Mouse (Mus musculus) erythroblast, adult 5-6 weeks (primary cell): ENCODE measurements at regions not wholly inside any gene's neighbourhood (a gene's known extent, or its start where the extent isn't known, plus 50 kb on each side); places are given as distances from the start of the nearest gene placed in this dataset.
"Not testable (repeated sequence)": the region's sequence is repeated elsewhere in the genome, so short reads cannot be mapped to it uniquely, and the experiment has no call there.

Experiments used
- ATAC-seq: replicated peaks from 2 replicates; pipeline ENCODE4 v1.8.0; 2016; ENCODE audit warnings: moderate number of reproducible peaks, mild to moderate bottlenecking, moderate TSS enrichment, inconsistent platforms; ENCODE audit not compliant: poor library complexity, low FRiP score, severe bottlenecking

DNA sequence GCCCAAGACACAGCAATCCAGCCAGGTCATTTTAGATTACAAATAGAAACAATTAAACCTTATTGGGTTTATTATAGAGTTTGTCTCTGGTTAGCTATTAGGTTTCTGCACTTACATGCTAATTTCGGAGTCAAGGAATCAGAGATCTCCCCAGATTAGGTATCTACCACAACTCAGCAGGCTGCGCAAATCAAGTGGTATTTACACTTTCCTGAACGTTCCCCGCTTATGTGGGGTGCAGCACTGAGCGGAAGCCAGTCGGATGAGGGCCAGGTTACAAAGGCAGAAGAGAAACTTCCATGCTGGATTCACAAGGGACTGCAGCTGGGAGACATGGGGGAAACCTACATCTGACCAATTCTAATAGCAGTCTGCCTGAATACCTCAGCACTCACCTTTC is 198.6 kb upstream of the Six2 start:
- no peak for ATAC-seq

DNA sequence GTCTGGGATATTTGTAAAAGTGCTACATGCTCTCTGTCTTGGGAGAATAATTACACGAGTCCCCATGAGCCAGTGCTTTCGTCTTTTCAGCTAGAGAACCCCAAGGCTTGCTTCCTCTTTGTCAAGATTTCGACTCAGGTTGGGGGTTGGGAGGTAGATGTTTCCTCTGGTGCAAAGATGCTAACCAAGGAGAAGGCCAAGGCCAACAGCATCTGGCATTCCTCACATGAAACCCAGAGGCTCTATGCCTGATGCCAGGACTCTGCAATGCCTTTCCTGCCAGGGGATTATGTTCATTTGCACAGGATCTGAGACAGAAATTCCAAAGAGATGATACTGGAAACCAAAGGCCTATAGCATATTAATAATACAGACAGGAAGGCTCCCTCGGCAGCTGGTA is 198.2 kb upstream of the Six2 start:
- no peak for ATAC-seq

DNA sequence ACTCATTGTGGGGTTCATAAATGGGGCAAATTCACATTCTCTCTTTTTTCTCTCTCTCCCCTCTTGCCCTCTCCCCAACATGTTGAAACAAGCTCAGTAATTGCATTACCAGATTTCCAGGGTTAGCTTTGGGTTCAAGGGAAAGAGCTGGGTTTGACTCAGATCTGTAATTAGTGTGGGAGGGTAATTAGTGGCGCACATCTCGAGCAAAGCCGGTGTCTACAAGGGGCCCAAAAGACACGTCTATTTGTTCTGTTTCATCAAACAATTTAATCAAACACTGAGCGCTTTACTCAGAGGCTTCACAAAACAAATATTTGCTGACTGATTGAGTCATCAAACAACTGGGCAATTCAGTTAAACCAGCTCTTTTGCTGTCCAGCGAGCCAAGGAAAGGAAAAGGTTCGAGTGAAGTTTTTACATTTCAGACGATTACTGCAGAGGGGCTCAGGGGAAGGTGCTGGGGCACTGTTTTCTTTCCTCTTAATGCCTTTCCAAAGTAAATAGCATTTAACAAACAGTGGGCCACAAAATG is 193.6 kb upstream of the Six2 start:
- ATAC-seq = no peak

DNA sequence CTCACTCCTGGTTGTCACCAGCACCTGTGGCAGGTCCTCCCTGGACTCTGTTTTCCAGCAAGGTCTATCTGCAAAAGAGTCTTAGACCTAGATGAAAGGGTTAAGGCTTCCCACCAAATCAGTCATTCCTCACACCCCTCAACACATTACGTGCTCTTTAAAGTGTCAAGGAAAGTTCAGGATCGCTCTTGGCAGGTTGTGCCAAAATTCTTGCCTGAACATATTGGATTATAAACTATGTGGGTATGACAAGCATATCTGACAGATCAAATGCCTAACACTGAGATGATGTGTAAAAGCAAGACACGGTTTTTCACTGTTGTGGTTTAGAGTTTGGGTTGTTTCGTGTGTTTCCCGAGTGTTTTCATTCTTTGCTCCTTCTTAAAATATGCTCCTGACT is 193.0 kb upstream of the Six2 start:
- ATAC-seq = no peak

DNA sequence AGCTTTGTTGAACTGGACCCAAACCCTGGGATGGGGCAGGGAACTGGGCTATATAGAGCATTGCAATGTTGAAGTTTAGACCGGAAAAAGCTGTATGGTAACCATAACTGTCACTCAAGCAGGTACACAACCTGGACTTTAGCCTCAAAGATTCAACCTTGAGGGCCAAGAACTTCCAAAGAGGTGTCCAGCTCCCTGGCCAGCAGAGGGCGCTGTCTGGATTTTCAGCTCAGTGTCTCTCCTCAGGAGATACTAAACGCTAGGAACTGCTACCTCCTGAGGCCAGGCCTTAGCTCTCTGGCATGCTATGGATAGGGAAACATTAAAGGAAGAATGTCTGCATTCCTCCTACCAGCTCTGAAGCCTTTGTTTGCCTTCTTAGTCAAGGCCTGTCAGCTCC is 189.4 kb upstream of the Six2 start:
- ATAC-seq = peak; percentile 58

DNA sequence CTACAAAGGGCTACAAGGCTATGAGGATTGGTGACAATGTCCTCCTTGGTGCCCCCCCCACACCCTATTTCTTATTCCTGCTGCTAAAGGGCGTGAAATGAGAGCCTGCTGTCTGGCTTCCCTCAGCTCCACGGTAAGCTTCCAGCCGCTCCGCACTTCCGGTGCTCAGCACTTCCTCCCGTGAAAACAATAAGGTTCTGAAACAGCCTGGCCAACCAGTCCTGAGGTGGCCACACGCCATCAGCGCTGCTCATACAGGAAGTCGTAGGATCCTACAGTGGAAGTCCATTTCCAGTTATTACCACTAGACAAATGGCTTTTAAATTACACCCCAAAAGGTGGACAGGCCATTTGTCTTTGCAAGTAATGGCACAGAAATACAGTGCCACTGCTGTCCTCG is 188.8 kb upstream of the Six2 start:
- no peak for ATAC-seq

DNA sequence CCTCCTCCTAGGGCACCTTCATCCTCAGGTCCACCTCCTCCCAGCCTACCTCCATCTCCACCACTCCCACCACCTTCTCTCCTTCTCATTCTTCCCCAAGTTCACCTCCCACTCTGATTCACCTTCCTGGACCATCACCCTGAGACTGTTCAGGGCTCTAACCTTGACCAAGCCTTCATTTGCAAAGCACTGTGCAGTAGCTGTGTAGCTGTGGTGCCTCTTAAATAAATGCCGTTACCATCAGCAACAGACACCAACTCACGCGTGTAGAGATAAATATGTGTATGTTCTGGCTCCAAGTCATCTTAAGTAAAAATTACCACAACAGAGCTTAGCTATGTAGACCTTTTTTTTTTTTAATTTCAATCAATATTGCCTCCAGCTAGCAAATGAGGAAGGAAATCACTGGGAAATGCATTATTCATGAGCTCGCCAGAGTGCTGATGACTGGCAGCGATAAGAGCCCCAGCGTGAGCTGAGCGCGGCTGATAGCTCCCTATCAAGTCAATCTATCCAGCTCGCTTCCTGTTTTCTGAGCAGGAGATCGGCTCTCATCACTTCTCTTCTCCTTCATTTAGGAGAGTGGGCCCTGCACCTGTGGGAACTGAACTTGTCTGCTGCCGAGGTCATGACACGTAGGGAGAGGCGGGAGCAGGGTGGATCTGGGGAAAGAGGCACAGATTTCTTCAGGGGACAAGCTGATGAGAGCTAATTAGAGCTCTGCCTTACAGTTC is 185.9 kb upstream of the Six2 start:
- no peak for ATAC-seq

DNA sequence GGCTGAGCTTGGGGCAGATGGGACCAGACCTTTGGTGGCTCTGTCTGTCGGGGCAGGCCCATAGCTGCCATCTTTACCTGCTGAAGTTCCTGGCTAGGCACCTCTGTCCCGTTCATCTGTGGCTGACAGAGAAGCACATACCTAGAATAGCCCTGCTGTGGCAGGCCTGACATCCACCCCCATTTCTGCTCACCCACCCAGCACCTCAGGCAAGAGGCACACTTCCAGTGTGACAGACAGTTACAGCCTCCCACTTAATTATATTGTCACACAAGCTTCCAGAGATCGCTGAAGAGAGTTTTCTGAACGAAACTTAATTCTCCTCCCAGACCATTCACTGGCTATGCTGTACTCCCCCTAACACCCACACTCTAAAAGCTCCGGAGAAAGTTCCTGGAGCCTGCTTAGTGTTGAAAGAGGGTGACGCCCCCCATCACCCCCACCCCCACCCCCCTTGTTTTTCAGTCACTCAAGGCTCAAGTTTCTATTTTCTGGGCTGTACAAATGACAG is 184.9 kb upstream of the Six2 start:
- ATAC-seq = no peak

DNA sequence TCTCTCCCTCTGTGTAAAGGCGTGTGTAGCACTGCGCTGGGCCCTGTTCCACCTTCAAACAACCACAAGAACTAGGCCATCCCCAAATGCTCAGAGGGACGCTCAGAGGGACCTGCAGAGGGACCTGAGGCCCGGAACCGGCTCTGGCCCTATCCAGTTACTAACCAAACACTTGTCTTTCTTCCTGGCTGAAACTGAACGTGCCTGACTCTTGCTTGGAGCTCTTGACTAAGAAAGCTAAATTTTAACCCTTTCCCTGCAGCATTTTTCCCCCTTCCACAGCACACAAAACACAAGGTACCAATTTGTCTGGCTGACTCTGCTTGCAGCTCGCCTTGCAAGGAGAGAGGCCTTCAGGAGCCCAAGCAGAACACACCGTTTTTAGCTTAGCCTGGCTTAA is 182.3 kb upstream of the Six2 start:
- ATAC-seq = no peak

DNA sequence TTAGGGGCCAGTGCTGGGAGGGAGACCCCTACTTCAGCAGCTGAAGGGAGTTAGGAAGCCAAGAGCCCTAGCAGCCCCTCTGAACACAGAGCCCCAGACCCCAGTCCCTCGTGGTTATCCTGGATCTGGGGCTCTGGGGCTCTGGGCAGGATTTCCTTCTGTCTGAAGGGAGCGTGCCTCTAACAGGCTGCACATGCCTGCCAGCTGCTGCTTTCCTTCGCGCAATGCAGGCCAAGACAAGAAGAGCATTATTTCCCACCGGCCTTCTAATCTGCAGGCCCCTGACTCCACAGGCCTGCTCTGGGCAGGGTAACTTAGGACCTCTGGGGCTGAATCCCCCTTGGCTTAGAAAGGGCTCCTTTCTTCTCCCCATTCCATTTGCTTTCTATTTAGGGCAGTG is 181.1 kb upstream of the Six2 start:
- no peak for ATAC-seq

DNA sequence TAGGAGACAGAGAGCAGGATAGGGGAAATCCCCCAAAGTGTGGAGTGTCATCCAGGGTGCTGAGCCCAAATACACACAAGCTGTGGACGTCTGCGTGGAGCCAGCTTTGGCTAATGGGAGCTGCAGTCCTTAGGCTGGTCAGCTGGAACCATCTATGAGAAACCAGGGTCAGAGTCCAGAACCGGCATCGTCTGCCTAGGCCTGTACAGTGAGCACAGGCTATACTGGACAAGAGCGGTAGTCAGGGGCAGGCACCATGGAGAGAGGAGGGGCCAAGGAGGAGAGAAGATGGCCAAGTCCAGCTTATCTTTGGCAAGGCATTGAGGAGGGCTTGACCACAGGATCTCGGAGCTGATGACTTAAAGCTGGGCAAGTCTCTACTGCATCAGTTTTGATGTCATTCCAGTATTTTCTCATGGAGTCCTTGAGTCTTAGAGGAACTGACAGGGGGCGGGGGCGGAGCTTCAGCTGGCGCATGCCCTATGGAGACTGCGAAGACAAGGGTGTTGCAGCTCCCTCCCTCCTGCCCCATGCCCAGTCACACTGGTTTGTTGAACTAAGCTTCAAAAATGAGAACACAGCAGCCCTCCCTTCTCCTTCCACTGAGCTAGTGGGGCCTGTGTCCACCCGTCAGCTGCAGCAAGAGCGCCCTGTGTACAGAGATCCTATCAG is 180.0 kb upstream of the Six2 start:
- ATAC-seq = no peak

DNA sequence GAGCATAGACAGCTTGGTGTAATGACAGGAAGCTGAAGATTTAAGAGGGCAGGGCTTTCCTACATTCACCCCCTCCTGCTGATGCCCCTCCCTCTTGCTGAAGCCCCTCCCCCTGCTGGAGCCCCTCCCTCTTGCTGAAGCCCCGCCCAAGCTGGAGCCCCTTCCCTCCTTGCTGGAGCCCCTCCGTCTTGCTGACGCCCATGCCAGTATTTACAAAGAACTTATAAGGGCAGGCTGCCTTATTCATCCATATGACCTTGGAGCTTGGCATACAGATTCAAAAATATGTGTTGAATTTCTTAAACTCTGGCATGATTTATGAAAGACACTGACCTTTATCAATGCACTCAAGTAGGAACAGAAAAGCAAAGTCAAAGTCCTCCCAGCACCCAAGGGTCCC is 178.5 kb upstream of the Six2 start:
- no peak for ATAC-seq

DNA sequence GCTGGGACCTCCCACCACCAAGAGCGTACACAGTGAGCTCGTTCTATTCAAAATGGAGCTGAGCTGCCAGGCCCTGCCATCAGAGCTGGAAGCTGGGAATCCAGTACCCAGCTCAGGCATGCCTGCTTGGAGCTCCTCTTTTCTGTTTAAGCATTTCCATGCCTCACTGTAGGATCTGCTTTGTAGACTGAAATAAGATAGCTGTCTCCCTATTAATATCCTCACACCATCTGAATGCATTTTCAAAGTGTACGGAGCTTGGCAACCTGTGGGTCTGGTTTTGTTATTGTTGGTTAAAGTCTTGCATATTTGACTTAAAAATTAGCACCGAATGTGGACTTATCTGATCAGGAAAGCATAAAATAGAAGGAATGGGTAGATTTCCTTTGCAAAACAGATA is 177.9 kb upstream of the Six2 start:
- ATAC-seq = no peak

DNA sequence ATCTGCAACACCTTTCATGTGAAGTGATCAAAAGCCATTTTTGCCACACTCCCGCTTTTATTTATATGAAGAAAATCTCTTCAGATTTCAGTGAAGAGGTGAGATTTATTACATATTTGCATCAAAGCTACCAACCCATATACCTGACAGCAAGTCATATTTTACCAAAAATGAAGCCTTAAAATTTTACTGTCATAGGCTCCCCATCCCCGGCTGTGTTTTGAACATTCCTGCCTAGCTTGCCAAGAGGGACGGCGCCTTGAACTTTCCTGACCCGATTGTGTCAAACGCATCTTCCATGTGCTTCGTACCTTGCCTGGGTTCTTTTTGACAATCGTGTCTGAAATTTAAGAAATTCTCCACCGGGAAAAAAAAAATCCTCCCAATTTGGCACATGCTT is 173.3 kb upstream of the Six2 start:
- ATAC-seq = no peak

DNA sequence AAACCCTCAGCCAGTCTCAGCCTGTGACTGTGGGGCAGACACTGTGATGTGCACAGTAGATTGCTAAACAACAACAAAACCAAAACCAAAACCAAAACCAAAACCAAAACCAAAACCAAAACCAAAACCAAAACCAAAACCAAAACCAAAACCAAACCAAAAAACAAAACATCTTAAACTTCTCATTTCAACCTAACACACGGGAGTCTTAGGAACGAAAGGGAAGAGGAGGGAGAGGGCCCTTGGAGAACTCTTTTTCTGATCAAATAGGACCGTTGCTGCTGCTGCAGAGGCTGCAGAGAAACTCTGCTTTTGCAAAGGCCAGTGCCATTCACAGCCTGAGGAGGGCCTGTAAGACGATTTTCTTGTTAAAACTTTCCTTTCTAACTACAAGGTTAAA is 172.7 kb upstream of the Six2 start:
- ATAC-seq = no peak

DNA sequence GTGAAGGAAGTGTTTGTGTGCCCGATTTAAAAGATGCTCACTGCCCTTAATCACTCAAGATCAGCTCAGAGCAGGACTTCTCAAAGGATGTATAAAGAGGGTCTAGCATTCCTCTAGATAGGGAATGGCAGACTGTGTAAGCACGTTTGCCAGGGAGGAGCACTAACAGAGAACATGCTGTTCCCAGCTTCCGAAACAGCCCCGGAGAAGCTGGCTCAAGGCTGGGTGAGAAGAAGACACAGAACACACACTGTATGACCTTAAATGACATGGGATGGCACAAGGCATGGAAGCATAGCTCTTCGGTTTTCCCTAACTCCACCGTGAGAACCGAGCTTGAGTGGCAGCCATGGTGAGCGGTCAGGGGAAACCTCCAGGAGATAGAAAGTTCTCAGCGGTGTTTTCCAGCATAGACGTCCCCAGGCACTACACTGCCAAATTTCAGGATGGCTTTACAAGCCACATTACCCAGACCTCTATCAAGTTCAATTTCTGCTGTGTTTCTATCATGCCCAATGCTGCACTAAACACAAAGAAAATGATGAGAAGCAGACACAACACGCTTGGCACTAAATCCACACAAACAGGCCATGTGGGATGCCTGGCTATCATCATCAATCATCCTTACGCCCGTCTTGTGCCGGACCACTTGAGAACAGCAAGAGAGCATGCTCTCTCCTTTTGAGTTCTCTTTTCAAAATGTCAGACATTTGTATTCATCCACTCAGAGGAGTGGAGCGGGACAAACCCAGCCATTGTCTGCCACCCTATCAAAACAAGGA is 172.0 kb upstream of the Six2 start:
- no peak for ATAC-seq

DNA sequence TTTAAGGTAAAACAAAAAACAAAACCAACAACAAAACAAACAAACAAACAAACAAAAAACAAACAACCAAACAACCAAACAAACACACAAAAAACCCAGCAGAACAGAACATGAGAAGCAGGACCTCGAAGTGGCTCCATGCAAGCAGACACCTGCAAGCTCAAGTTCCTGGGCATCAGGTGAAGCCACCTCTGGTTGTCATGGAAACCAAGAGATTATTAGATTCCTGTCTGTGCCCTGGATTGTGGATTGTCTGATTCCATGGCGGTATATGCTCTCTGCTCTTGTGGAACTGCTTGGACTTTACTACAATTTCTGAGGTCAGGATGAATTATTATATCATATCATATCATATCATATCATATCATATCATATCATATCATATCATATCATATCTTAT is 170.4 kb upstream of the Six2 start:
- no peak for ATAC-seq

DNA sequence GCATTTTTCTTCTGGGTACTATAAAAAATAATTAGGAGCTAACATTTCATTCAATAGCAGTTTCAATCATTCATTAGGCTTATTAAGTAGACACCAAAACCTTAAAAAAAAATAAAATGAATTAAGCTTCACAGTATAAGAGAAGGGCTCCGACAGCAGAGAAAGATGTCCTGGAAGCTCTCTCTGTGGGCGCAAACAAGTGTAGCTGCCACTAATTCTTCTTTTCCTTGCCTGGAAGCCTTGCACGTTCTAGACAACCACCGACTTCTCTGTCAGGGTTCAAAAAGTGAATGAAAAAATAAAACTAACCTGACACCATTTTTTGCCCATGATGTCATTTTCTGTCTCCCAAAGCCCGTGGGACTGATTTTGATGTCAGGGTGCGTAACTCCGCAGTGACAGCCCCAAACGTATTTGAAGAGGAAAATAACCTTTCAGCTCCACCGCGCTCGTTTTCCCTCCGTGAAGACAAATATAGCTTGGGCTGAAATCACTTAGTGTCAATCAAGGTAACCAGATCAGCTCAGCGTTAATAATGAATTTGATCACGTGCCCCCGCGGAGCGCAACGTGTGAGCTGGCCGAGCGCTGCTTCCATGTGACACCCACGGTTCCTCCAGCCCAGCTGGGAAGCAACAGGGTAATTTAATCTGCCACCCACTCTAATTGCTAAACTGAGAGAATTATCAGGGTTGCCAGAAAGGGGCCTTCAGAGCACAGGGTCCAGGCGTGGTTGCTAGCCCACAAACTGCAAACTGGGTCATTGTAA is 169.8 kb upstream of the Six2 start:
- no peak for ATAC-seq

DNA sequence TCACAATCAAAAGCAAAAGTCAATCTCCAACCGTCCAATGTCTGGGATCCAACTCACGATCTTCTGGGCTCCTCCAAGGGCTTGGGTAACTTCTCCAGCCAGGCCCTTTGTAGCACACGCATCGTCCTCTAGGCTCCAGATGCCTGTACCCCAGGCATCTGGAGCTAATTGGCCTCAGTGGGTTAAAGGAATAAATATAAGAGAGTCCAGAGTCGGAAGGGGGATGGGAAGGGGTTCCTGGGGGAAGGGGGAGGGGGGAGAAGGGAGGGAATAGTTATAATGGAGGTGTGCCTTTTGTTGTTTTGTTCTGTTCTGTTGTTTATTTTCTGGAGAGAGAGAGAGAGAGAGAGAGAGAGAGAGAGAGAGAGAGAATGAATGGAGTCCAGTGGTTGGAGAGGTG is 168.8 kb upstream of the Six2 start:
- not testable (repeated sequence) for ATAC-seq

DNA sequence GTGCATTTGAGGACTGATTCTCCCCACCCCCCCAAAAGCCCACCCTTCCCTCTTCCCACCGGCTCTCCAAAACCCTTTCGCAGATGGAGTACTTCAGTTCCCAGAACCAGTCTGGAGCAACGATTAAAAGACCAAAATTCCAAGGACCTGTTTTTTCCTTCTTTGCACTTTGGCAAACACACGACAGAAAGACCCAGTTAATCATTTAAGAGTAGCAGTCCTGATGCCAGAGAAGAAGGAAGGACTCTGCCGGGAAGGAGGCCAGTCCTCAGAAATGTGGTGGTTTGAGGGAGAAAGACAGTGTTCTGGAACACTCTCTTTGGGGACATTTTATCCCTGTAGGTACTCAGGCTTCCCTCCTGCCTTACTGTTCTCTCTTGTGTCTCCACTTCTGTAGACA is 165.1 kb upstream of the Six2 start:
- ATAC-seq = no peak
